Mouse (Mus musculus): Measurements from ENCODE around the gene Tgm6.

- TF ChIP-seq CTCF (IDR thresholded peaks at IDR 0.05; ENCODE audit: low read depth, low read length) (no peak), TAL1 (conservative IDR thresholded peaks at IDR 0.05; ENCODE audit: low read depth, low read length) (no peak), GATA2 (IDR thresholded peaks at IDR 0.05; ENCODE audit: borderline replicate concordance, low read depth, low read length) (no peak), GATA1 (IDR thresholded peaks at IDR 0.05; ENCODE audit: borderline replicate concordance, low read length) (no peak), POLR2AphosphoS5 (IDR thresholded peaks at IDR 0.05; ENCODE audit: insufficient replicate concordance, low read depth, low read length) (no peak)
Observed at GRCm38 (mm10) chr2:130155851-130156250, 43.6 kb downstream of the Tgm6 start.

All from G1E (cell line).